23 mouse cellular contexts compared by ENCODE assay signal in genomic region chr16:13430940-13431339, GRCm38 (mm10).
A peak's percentile ranks its signal among the peaks of the same experiment; 100 is the strongest.
DNase-seq lines count a peak whose midpoint lies in the region; ATAC-seq lines count a peak whose summit lies in the region.
"Had no signal": no experiment of that assay in that cellular context is flagged by ENCODE, and none has a peak within 500 bp of the region (broad histone marks: within the 10 kb centered on the region; RNA-seq: fewer than 3 reads in every experiment).

No protein-coding gene starts in this region.

- intact Hi-C loops in left cerebral cortex, postnatal 36 days (cut with DNase I) = no loop called here

- no peaks in the 10 kb centered on the region for H3K9me3 ChIP-seq in heart, embryonic 10.5 days
- no peaks in the 10 kb centered on the region for H3K9me3 ChIP-seq in heart, embryonic 12.5 days (replicated peaks)
- H3K9me3 ChIP-seq in liver, embryonic 11.5 days (ENCODE audit: control insufficient read depth, low read length) = no peaks in the 10 kb centered on the region
- no peaks in the 10 kb centered on the region for H3K9me3 ChIP-seq in liver, embryonic 15.5 days (replicated peaks)
- H3K9me3 ChIP-seq: embryonic facial prominence, embryonic 15.5 days; forebrain, embryonic 10.5 days; G1E had no signal

- no peaks in the 10 kb centered on the region for H3K36me3 ChIP-seq in heart, embryonic 10.5 days
- H3K36me3 ChIP-seq in heart, embryonic 12.5 days = no peaks in the 10 kb centered on the region
- H3K36me3 ChIP-seq in liver, embryonic 11.5 days (ENCODE audit: control insufficient read depth, insufficient read depth, low read length) = no peaks in the 10 kb centered on the region
- no peaks in the 10 kb centered on the region for H3K36me3 ChIP-seq in liver, embryonic 15.5 days (replicated peaks)
- H3K36me3 ChIP-seq: embryonic facial prominence, embryonic 15.5 days; forebrain, embryonic 10.5 days; G1E had no signal

- H3K4me2 ChIP-seq in heart, embryonic 12.5 days = no peak overlapping the region
- H3K4me2 ChIP-seq in liver, embryonic 11.5 days = no peak overlapping the region
- H3K4me2 ChIP-seq in liver, embryonic 15.5 days = peak overlapping the region; percentile 23
- H3K4me2 ChIP-seq: embryonic facial prominence, embryonic 15.5 days had no signal

- no peak overlapping the region for H3K4me3 ChIP-seq in heart, embryonic 10.5 days
- H3K4me3 ChIP-seq in heart, embryonic 12.5 days = no peak overlapping the region
- H3K4me3 ChIP-seq in liver, embryonic 11.5 days (ENCODE audit: low read depth, low read length) = no peak overlapping the region
- no peak overlapping the region for H3K4me3 ChIP-seq in liver, embryonic 15.5 days (replicated peaks)
- H3K4me3 ChIP-seq: embryonic facial prominence, embryonic 15.5 days; erythroblast, embryonic 14.5 days; forebrain, embryonic 10.5 days had no signal

- H3K9ac ChIP-seq in heart, embryonic 12.5 days = no peak overlapping the region
- H3K9ac ChIP-seq in liver, embryonic 11.5 days (ENCODE audit: low read depth, low read length) = no peak overlapping the region
- H3K9ac ChIP-seq in liver, embryonic 15.5 days = no peak overlapping the region
- H3K9ac ChIP-seq: embryonic facial prominence, embryonic 15.5 days had no signal

- ATAC-seq in heart, embryonic 12.5 days (ENCODE audit: insufficient number of reproducible peaks, low FRiP score) = no peak
- ATAC-seq in liver, embryonic 11.5 days (replicated peaks; ENCODE audit: low FRiP score) = peak; percentile 94
- ATAC-seq in liver, embryonic 15.5 days (ENCODE audit: insufficient read depth) = peak; percentile 88
- ATAC-seq in inflammation-experienced regulatory T-cells, adult 6 months = no peak
- ATAC-seq: CD4-positive, CD25-positive, alpha-beta regulatory T cell, adult 4 months; forebrain, embryonic 14.5 days; hindbrain, embryonic 16.5 days had no signal

- DNase-seq in heart, embryonic 10.5 days (ENCODE audit: low spot score) = no peak
- no peak for DNase-seq in liver, embryonic 11.5 days (ENCODE audit: low spot score)
- no peak for DNase-seq in liver
- no peak for DNase-seq in left cerebral cortex, postnatal 36 days (ENCODE audit: low spot score in 2 of 2)
- DNase-seq: adrenal gland, postnatal 10 days; B cell, adult 2 months; cerebellum, adult 11 months; cerebellum, adult 8-10 months; cerebellum, postnatal 14 days; embryo, embryonic 11 days; gastrocnemius, postnatal 36 days; heart, adult 11 months; heart, postnatal 36 days had no signal

- no peaks in the 10 kb centered on the region for H3K27me3 ChIP-seq in heart, embryonic 10.5 days (ENCODE audit: insufficient read depth, poor library complexity, severe bottlenecking)
- no peaks in the 10 kb centered on the region for H3K27me3 ChIP-seq in heart, embryonic 12.5 days (replicated peaks)
- H3K27me3 ChIP-seq in liver, embryonic 11.5 days (replicated peaks; ENCODE audit: control insufficient read depth, insufficient read depth, low read length) = no peaks in the 10 kb centered on the region
- H3K27me3 ChIP-seq in liver, embryonic 15.5 days = no peaks in the 10 kb centered on the region; the same call in 1 of the 2 replicates
- H3K27me3 ChIP-seq: embryonic facial prominence, embryonic 15.5 days had no signal

- 63% methylated on average over 1 of the region's 1 CpGs for WGBS in heart, embryonic 10.5 days
- WGBS in heart, embryonic 12.5 days = 67% methylated on average over 1 of the region's 1 CpGs
- 48% methylated on average over 1 of the region's 1 CpGs for WGBS in liver, embryonic 11.5 days
- WGBS in liver, embryonic 15.5 days (ENCODE audit: insufficient replicate concordance) = 30% methylated on average over 1 of the region's 1 CpGs

- H3K4me1 ChIP-seq in heart, embryonic 10.5 days = peaks cover 35% of the 10 kb centered on the region
- peaks cover 32% of the 10 kb centered on the region for H3K4me1 ChIP-seq in heart, embryonic 12.5 days (replicated peaks)
- peaks cover 18% of the 10 kb centered on the region for H3K4me1 ChIP-seq in liver, embryonic 11.5 days (replicated peaks; ENCODE audit: control insufficient read depth, insufficient read depth, low read length)
- peaks cover 30% of the 10 kb centered on the region for H3K4me1 ChIP-seq in liver, embryonic 15.5 days (replicated peaks)
- H3K4me1 ChIP-seq: embryonic facial prominence, embryonic 15.5 days; forebrain, embryonic 10.5 days had no signal

- H3K27ac ChIP-seq in heart, embryonic 10.5 days = peak overlapping the region; percentile 56
- H3K27ac ChIP-seq in heart, embryonic 12.5 days (ENCODE audit: poor library complexity, severe bottlenecking) = no peak overlapping the region
- peak overlapping the region; percentile 36; the same call in 1 of the 2 replicates for H3K27ac ChIP-seq in liver, embryonic 11.5 days (ENCODE audit: low read depth, low read length)
- peak overlapping the region; percentile 58 for H3K27ac ChIP-seq in liver, embryonic 15.5 days (replicated peaks)
- H3K27ac ChIP-seq: embryonic facial prominence, embryonic 15.5 days; forebrain, embryonic 10.5 days had no signal

Comparison
In these comparisons a context has a peak if more than half of its experiments do, and no peak if none do; other contexts are left out.
1. ATAC-seq: peak in liver, embryonic 11.5 days (single experiment) and liver, embryonic 15.5 days (single experiment); none in heart, embryonic 12.5 days (single experiment) and inflammation-experienced regulatory T-cells, adult 6 months (single experiment).